Mouse (Mus musculus): ENCODE measurements around the gene Btbd19.

Gene Btbd19

DNA sequence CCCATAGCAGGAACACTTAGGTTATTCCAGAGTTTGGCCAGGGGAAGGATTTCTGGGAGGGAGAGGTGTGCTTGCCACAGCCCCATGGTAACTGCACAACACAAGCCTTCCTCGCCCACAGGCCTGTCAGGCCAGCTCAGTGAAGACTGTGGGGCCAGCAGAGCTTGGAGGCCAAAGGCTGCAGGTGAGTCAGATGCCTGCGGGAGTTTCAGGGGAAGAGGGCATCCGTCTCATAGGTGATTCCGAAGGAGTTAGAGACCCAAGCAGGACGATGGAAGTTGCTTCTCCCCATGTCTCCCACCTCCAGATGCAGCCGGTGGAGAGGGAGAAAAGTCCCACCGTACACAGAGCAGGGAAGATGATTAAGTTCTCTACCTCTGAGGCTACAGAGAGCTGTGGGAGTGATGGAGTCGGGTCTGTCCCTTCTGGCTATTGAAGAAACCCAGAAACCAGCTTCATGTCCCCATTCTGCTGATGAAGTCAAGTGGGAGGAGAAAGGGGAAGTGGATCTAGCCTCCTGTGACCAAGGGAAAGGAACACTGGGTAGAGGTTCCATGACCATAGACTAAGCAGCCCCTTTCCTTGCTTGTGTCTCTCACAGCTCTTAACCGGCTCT is 1.3 kb upstream of the Btbd19 start, which contains the start of gene Tctex1d4:
TSS of gene Tctex1d4 (plus strand) at position 120 of the 616 bp plus-strand sequence.
- peak; percentile 73 for DNase-seq (ENCODE audit: low read depth, low spot score)
- Histone ChIP-seq H3K36me3 (ENCODE audit: control insufficient read depth, insufficient read depth, low read length, poor library complexity, severe bottlenecking) (no peaks in the 10 kb centered on the region), H3K27me3 (ENCODE audit: control insufficient read depth, insufficient read depth, low read length, poor library complexity, severe bottlenecking) (no peaks in the 10 kb centered on the region)

DNA sequence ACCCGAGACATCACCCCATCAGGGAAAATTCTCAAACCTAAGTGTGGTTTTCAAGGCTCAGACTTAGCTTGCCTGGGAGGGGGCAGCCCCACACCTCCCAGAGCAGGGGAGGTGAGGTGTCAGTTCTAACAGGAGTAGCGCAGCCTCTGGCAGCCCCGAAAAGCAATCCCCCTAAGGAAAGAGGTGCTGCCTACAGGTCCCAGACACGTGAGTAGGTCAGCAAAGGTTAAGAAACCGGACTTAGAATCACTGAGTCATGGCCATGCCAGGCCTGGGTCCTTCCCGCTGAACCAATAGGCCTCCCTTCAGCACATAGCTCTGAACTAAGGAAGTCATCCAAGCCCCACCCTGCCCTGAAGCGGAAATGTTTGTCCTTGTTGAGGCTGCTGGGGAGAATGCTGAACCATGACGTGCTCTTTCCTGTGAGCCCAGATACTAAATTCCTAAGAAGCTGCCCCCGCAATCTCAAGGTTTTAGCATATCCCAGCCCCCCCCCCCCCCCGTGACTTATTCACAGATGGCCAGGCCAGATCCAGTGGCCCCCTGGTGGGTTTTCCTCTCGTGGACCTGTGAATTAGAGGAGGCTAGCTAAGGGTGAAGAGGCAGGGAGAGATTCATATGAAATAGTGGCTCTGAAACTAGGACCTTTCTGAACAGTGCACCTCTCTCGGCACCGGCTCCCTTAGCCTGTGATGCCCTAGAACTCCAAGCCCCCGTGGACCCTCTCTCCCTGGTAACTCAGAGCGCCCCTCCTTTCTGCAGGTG is 567 bp upstream of the Btbd19 start:
- peak; percentile 64 for DNase-seq (ENCODE audit: low read depth, low spot score)
- H3K27me3 ChIP-seq (ENCODE audit: control insufficient read depth, insufficient read depth, low read length, poor library complexity, severe bottlenecking): no peaks in the 10 kb centered on the region
- H3K36me3 ChIP-seq (ENCODE audit: control insufficient read depth, insufficient read depth, low read length, poor library complexity, severe bottlenecking): no peaks in the 10 kb centered on the region

- H3K27me3 ChIP-seq (ENCODE audit: control insufficient read depth, insufficient read depth, low read length, poor library complexity, severe bottlenecking): no peaks in the 10 kb centered on the region
- peak; percentile 90 for DNase-seq (ENCODE audit: low read depth, low spot score)
- no peaks in the 10 kb centered on the region for H3K36me3 ChIP-seq (ENCODE audit: control insufficient read depth, insufficient read depth, low read length, poor library complexity, severe bottlenecking)
Measured at GRCm38 (mm10) chr4:117124518-117125347, 792 bp downstream of the Btbd19 start.

DNA sequence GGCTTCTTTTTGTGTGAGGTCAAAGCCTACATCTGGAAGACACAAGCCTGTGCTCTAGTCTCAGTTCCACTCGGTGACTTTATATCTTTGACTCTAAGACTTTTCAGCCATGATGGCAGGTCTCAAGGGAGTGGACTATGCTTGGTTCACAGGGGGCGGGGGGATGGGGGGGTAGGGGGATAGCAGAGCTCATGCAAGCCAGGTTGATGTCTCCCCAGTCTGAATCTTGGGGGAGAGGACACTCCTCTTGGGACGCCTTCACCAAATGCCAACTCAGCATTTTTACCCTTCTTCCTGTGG is 1.4 kb downstream of the Btbd19 start:
- no peak for DNase-seq (ENCODE audit: low read depth, low spot score)
- no peaks in the 10 kb centered on the region for H3K36me3 ChIP-seq (ENCODE audit: control insufficient read depth, insufficient read depth, low read length, poor library complexity, severe bottlenecking)

DNA sequence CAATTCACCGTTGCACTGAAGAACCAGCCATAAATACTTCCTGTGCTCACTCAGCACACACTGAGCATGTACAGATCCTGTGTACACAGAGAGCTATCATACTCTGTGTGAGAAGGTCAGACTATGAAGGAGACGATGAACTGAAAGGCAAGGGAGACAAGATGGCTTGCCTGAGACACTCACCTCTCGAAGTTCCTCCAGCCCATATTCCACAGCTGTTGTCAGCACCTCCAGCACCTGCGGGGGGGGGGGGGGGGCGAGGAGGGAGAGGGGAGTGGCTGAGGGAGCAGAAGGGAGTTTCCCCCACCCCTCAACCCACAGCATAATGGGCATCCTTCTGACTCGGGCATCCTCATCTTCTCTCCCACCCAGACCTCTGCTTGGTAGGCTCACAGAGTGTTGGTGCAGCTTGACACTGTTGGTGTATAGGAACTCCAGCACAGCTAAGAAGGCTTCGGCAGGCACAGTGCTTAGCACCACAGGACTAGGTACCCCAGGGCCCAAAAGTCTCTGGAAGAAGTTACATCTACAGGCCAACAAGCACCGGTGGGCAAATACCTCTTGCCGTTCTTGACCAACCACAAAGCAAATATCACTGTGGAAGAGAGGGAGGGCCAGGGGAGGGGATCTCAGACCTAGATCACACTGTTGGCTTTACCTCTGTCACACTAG is 1.8 kb downstream of the Btbd19 start:
- Histone ChIP-seq H3K36me3 (ENCODE audit: control insufficient read depth, insufficient read depth, low read length, poor library complexity, severe bottlenecking) (no peaks in the 10 kb centered on the region), H3K27me3 (ENCODE audit: control insufficient read depth, insufficient read depth, low read length, poor library complexity, severe bottlenecking) (no peaks in the 10 kb centered on the region)
- DNase-seq (ENCODE audit: low read depth, low spot score): peak; percentile 27

More for the DNA sequence above, 1.4 kb downstream of the Btbd19 start:
- H3K27me3 ChIP-seq (ENCODE audit: control insufficient read depth, insufficient read depth, low read length, poor library complexity, severe bottlenecking): no peaks in the 10 kb centered on the region

DNA sequence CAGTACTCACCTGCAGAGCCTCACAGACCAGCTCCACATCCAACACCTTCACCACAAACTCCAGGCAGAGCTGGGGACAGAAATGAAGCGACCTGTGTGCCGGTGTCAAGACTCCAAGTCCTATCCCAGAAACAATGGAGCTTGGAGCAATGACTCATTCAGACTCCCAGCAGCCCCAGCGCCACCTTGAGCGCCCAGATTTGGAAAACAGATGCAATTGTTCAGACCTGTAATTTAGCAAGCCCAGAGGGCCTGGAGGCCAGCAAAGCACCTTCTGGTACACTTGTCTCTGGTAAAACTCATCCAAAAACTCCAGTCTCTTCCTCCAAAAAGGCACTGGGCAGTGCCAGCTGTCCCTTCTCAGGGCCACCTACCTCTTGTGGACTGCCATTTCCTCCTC is 3.3 kb downstream of the Btbd19 start:
- DNase-seq (ENCODE audit: low read depth, low spot score): no peak
- H3K36me3 ChIP-seq (ENCODE audit: control insufficient read depth, insufficient read depth, low read length, poor library complexity, severe bottlenecking): no peaks in the 10 kb centered on the region
- no peaks in the 10 kb centered on the region for H3K27me3 ChIP-seq (ENCODE audit: control insufficient read depth, insufficient read depth, low read length, poor library complexity, severe bottlenecking)

- peak; percentile 90 for DNase-seq (ENCODE audit: low read depth, low spot score)
- Histone ChIP-seq H3K27me3 (ENCODE audit: control insufficient read depth, insufficient read depth, low read length, poor library complexity, severe bottlenecking) (no peaks in the 10 kb centered on the region), H3K36me3 (ENCODE audit: control insufficient read depth, insufficient read depth, low read length, poor library complexity, severe bottlenecking) (no peaks in the 10 kb centered on the region)
Measured at GRCm38 (mm10) chr4:117120445-117121414, 4.8 kb downstream of the Btbd19 start.

DNA sequence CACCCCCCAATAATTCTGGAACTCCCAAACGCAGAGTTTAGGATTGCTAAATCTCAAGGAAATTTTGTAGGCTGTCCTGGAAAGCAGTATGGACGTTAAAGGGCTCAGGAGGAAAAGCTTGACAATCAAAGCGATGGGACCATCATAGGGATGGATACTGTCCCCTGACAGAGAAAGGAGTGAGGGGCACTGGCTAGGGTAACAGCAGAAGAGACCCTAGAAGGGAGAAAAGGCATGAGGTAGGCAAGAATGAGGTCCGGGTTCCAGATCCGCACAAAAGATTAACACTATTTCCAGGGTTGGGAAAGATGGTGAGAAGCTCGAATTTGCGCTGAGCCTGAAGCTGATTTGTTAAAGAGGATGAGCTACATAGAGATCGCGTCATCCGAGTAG is 5.5 kb downstream of the Btbd19 start:
- Histone ChIP-seq H3K36me3 (ENCODE audit: control insufficient read depth, insufficient read depth, low read length, poor library complexity, severe bottlenecking) (no peaks in the 10 kb centered on the region), H3K27me3 (ENCODE audit: control insufficient read depth, insufficient read depth, low read length, poor library complexity, severe bottlenecking) (no peaks in the 10 kb centered on the region)
- DNase-seq (ENCODE audit: low read depth, low spot score): no peak

DNA sequence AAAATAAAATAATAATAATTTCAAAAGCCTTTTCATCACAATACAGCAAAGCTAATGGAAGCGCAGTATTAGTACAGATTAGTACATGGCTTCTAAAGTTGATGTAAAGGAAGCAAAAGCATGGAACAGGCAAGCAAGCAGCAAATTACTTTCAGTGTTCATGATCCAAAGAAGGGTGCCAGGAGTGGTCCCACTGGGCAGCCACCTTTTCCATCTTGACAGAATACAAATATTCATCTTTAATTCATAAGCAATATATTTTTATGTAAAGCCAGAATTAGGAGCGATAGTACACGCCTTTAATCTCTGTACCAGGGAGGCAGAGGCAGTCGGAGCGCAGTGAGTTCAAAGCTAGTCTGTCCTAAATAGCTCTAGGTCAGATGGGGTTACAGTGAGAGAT is 5.9 kb downstream of the Btbd19 start:
- DNase-seq (ENCODE audit: low read depth, low spot score): no peak
- Histone ChIP-seq H3K27me3 (ENCODE audit: control insufficient read depth, insufficient read depth, low read length, poor library complexity, severe bottlenecking) (no peaks in the 10 kb centered on the region), H3K36me3 (ENCODE audit: control insufficient read depth, insufficient read depth, low read length, poor library complexity, severe bottlenecking) (no peaks in the 10 kb centered on the region)

DNA sequence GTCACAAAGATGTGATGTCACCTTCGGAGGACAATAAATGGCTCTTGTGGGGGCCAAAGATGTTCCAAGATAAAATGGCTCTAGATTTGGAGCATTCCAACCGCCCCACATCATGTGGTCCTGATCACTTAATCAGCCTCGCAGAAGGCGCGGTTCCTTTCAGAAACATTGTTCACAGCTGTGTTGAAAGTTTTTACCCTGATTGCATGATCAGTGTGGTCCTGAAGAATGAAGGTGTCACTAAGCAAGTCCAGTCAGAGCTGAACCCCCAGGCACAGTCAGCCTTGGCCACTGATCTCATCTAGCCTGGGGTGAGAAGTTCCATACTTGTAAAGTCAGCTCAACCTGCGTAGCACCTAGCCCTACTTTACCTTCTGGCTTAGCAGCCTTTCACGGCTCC is 7.6 kb downstream of the Btbd19 start:
- H3K27me3 ChIP-seq (ENCODE audit: control insufficient read depth, insufficient read depth, low read length, poor library complexity, severe bottlenecking): no peaks in the 10 kb centered on the region
- DNase-seq (ENCODE audit: low read depth, low spot score): no peak
- no peaks in the 10 kb centered on the region for H3K36me3 ChIP-seq (ENCODE audit: control insufficient read depth, insufficient read depth, low read length, poor library complexity, severe bottlenecking)

- H3K36me3 ChIP-seq (ENCODE audit: control insufficient read depth, insufficient read depth, low read length, poor library complexity, severe bottlenecking): no peaks in the 10 kb centered on the region
- DNase-seq (ENCODE audit: low read depth, low spot score): no peak
- H3K27me3 ChIP-seq (ENCODE audit: control insufficient read depth, insufficient read depth, low read length, poor library complexity, severe bottlenecking): no peaks in the 10 kb centered on the region
Measured at GRCm38 (mm10) chr4:117115592-117115991, 9.9 kb downstream of the Btbd19 start.

- DNase-seq (ENCODE audit: low read depth, low spot score): peak; percentile 42
- Histone ChIP-seq H3K36me3 (ENCODE audit: control insufficient read depth, insufficient read depth, low read length, poor library complexity, severe bottlenecking) (no peaks in the 10 kb centered on the region), H3K27me3 (ENCODE audit: control insufficient read depth, insufficient read depth, low read length, poor library complexity, severe bottlenecking) (no peaks in the 10 kb centered on the region)
Measured at GRCm38 (mm10) chr4:117113237-117113636, 12.3 kb downstream of the Btbd19 start.

- Histone ChIP-seq H3K36me3 (ENCODE audit: control insufficient read depth, insufficient read depth, low read length, poor library complexity, severe bottlenecking) (no peaks in the 10 kb centered on the region), H3K27me3 (ENCODE audit: control insufficient read depth, insufficient read depth, low read length, poor library complexity, severe bottlenecking) (no peaks in the 10 kb centered on the region)
- DNase-seq (ENCODE audit: low read depth, low spot score): no peak
Measured at GRCm38 (mm10) chr4:117110985-117111384, 14.5 kb downstream of the Btbd19 start.

DNA sequence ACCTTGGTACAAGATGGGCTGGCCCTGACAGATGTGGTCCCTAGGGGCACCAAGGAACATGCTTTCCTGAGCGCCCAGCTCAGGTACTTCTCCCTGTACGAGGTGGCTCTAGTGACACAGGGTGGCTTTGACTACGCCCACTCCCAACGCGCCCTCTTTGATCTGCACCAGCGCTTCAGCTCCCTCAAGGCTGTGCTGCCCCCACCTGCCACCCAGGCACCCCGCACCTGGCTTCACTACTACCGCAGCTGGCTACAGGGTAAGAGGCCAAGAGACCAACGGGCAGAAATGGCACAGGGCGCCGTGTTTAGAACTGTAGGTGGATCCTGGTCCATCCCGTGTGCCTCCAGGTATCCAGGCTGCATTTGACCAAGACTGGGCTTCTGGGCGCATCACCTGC is 15.3 kb downstream of the Btbd19 start:
- DNase-seq (ENCODE audit: low read depth, low spot score): no peak
- Histone ChIP-seq H3K36me3 (ENCODE audit: control insufficient read depth, insufficient read depth, low read length, poor library complexity, severe bottlenecking) (no peaks in the 10 kb centered on the region), H3K27me3 (ENCODE audit: control insufficient read depth, insufficient read depth, low read length, poor library complexity, severe bottlenecking) (no peaks in the 10 kb centered on the region)

Data from splenic B cell, adult 2 months (primary cell).